Mouse (Mus musculus): Measurements from ENCODE around the gene Synpo2. TPM values are rescaled to one million over a fixed set of nuclear protein-coding genes. Genes with fewer than 3 reads are reported as not detected.

Synpo2 gene
- total RNA-seq, 1 experiment: 1.6 TPM

- no peak overlapping the region for H3K9ac ChIP-seq (ENCODE audit: insufficient read depth, low read depth, low read length, poor library complexity, severe bottlenecking)
- in situ Hi-C loops (cut with MboI; ENCODE audit: low sequenced_read_pairs in 2 of 2, unreplicated experiment in 2 of 2): no loop called here
- no peaks in the 10 kb centered on the region for H3K36me3 ChIP-seq (ENCODE audit: control insufficient read depth, insufficient read depth, low read length, poor library complexity, severe bottlenecking)
- H3K4me1 ChIP-seq (ENCODE audit: control insufficient read depth in 2 of 2, insufficient read depth in 2 of 2, low read length in 2 of 2, poor library complexity in 1 of 2): peaks cover 2 to 3% of the 10 kb centered on the region in 2 experiments; a peak in 2 of 4 replicates
- H3K4me3 ChIP-seq (ENCODE audit: insufficient read depth in 1 of 2, low read depth in 1 of 2, low read length in 2 of 2, poor library complexity in 1 of 2, severe bottlenecking in 1 of 2): no peak overlapping the region
- no peaks in the 10 kb centered on the region for H3K9me3 ChIP-seq (ENCODE audit: control insufficient read depth, insufficient read depth, low read depth, low read length)
- DNase-seq (ENCODE audit: low read depth, low spot score): no peak
- TF ChIP-seq ZNF384 (IDR thresholded peaks at IDR 0.05; ENCODE audit: low read depth, low read length): no peak
- no peak for TF ChIP-seq CHD2 (IDR thresholded peaks at IDR 0.05; ENCODE audit: low read depth, low read length)
- TF ChIP-seq ZC3H11A (IDR thresholded peaks at IDR 0.05; ENCODE audit: borderline replicate concordance, low read depth, low read length): no peak
- no peak overlapping the region for H3K27ac ChIP-seq (ENCODE audit: insufficient read depth, low read depth, low read length, poor library complexity, severe bottlenecking)
Observed at GRCm38 (mm10) chr3:123075759-123076158, 160.2 kb downstream of the Synpo2 start.

GRCm38 (mm10) chr3:123075034-123075433, 160.9 kb downstream of the Synpo2 start:
- Histone ChIP-seq H3K4me3 (ENCODE audit: insufficient read depth in 1 of 2, low read depth in 1 of 2, low read length in 2 of 2, poor library complexity in 1 of 2, severe bottlenecking in 1 of 2) (no peak overlapping the region), H3K36me3 (ENCODE audit: control insufficient read depth, insufficient read depth, low read length, poor library complexity, severe bottlenecking) (no peaks in the 10 kb centered on the region), H3K9me3 (ENCODE audit: control insufficient read depth, insufficient read depth, low read depth, low read length) (no peaks in the 10 kb centered on the region), H3K4me1 (ENCODE audit: control insufficient read depth in 2 of 2, insufficient read depth in 2 of 2, low read length in 2 of 2, poor library complexity in 1 of 2) (peaks cover 2 to 3% of the 10 kb centered on the region in 2 experiments; a peak in 2 of 4 replicates), H3K27ac (ENCODE audit: insufficient read depth, low read depth, low read length, poor library complexity, severe bottlenecking) (no peak overlapping the region), H3K9ac (ENCODE audit: insufficient read depth, low read depth, low read length, poor library complexity, severe bottlenecking) (no peak overlapping the region)
- no peak for DNase-seq (ENCODE audit: low read depth, low spot score)
- in situ Hi-C loops (cut with MboI; ENCODE audit: low sequenced_read_pairs in 2 of 2, unreplicated experiment in 2 of 2): no loop called here
- no peak for TF ChIP-seq CHD2 (IDR thresholded peaks at IDR 0.05; ENCODE audit: low read depth, low read length)

DNA sequence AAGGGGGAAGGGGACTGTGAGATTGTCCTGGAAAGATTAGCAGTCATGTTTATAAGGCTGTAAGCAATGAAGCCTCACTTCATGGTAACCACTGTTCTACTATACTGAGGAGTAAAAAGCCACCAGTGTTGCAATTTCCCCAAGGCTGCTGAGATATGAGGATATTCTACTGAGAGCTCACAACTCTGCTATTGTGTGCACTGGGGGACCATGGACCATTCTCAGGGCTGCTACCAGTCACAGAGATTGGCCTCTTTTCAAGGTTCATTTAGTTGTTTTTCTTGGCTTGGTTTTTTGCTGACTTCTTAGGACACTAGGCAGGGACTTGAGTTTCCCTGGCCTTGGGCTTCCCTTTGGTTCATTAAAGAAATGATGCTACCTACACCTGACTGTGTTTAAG, 162.6 kb downstream of the Synpo2 start:
- no peaks in the 10 kb centered on the region for H3K36me3 ChIP-seq (ENCODE audit: control insufficient read depth, insufficient read depth, low read length, poor library complexity, severe bottlenecking)
- H3K4me1 ChIP-seq (ENCODE audit: control insufficient read depth in 2 of 2, insufficient read depth in 2 of 2, low read length in 2 of 2, poor library complexity in 1 of 2): peaks cover 2 to 3% of the 10 kb centered on the region in 2 experiments; a peak in 1 of 4 replicates
- TF ChIP-seq ZC3H11A (IDR thresholded peaks at IDR 0.05; ENCODE audit: borderline replicate concordance, low read depth, low read length) (no peak), CHD2 (IDR thresholded peaks at IDR 0.05; ENCODE audit: low read depth, low read length) (no peak), MAFK (IDR thresholded peaks at IDR 0.05; ENCODE audit: insufficient read depth, low read depth, low read length) (no peak), HCFC1 (IDR thresholded peaks at IDR 0.05; ENCODE audit: borderline replicate concordance, insufficient read depth, low read length) (no peak), ZNF384 (IDR thresholded peaks at IDR 0.05; ENCODE audit: low read depth, low read length) (no peak)
- DNase-seq (ENCODE audit: low read depth, low spot score): no peak
- H3K27ac ChIP-seq (ENCODE audit: insufficient read depth, low read depth, low read length, poor library complexity, severe bottlenecking): no peak overlapping the region
- no peaks in the 10 kb centered on the region for H3K9me3 ChIP-seq (ENCODE audit: control insufficient read depth, insufficient read depth, low read depth, low read length)
- no peak overlapping the region for H3K9ac ChIP-seq (ENCODE audit: insufficient read depth, low read depth, low read length, poor library complexity, severe bottlenecking)
- no peak overlapping the region for H3K4me3 ChIP-seq (ENCODE audit: insufficient read depth in 1 of 2, low read depth in 1 of 2, low read length in 2 of 2, poor library complexity in 1 of 2, severe bottlenecking in 1 of 2)
- in situ Hi-C loops (cut with MboI; ENCODE audit: low sequenced_read_pairs in 2 of 2, unreplicated experiment in 2 of 2): no loop called here

DNA sequence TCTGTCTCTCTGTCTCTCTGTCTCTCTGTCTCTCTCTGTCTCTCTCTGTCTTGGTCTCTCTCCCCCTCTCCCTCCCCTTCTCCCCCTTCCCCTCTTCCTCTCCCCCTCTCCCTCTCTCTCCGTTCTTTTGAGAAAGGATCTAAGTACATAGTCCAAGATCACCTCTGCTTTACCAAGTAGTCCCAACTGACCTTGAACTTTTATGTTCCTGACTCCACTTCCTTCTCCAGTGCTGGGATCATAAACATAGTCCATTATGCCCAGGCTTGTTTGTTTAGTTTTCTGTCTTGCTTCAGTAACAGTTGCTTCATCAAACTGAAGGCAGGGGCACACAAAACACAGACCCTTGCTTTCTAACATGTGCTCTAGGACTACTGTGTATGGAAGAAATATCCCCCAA, 163.5 kb downstream of the Synpo2 start:
- H3K9ac ChIP-seq (ENCODE audit: insufficient read depth, low read depth, low read length, poor library complexity, severe bottlenecking): no peak overlapping the region
- no peak for TF ChIP-seq CHD2 (IDR thresholded peaks at IDR 0.05; ENCODE audit: low read depth, low read length)
- TF ChIP-seq MAFK (IDR thresholded peaks at IDR 0.05; ENCODE audit: insufficient read depth, low read depth, low read length): no peak
- peaks cover 2 to 3% of the 10 kb centered on the region in 2 experiments; a peak in 1 of 4 replicates for H3K4me1 ChIP-seq (ENCODE audit: control insufficient read depth in 2 of 2, insufficient read depth in 2 of 2, low read length in 2 of 2, poor library complexity in 1 of 2)
- H3K36me3 ChIP-seq (ENCODE audit: control insufficient read depth, insufficient read depth, low read length, poor library complexity, severe bottlenecking): no peaks in the 10 kb centered on the region
- no peak for DNase-seq (ENCODE audit: low read depth, low spot score)
- in situ Hi-C loops (cut with MboI; ENCODE audit: low sequenced_read_pairs in 2 of 2, unreplicated experiment in 2 of 2): no loop called here
- no peak overlapping the region for H3K27ac ChIP-seq (ENCODE audit: insufficient read depth, low read depth, low read length, poor library complexity, severe bottlenecking)
- H3K4me3 ChIP-seq (ENCODE audit: insufficient read depth in 1 of 2, low read depth in 1 of 2, low read length in 2 of 2, poor library complexity in 1 of 2, severe bottlenecking in 1 of 2): no peak overlapping the region
- no peaks in the 10 kb centered on the region for H3K9me3 ChIP-seq (ENCODE audit: control insufficient read depth, insufficient read depth, low read depth, low read length)

DNA sequence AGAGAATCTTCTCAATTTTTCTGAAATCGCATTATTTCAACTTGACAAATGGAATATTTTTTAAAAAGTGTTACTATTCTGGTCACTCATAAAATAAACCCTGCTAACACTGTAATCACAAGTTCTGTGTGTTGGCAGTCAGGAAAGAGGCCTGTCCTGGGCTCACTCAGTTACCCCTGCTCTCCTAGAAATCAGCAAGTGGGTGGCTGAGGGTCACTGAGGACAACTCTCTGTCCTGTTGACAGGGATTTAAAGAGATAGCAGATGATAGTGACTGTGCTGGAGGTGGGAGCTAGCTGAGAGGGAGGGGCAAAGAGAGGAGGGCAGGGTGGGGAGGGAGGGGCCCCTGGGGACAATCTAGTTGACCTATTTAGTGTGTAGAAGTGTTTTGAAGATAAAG, 165.0 kb downstream of the Synpo2 start:
- no peak for TF ChIP-seq MAFK (IDR thresholded peaks at IDR 0.05; ENCODE audit: insufficient read depth, low read depth, low read length)
- TF ChIP-seq ZNF384 (IDR thresholded peaks at IDR 0.05; ENCODE audit: low read depth, low read length): no peak
- TF ChIP-seq HCFC1 (IDR thresholded peaks at IDR 0.05; ENCODE audit: borderline replicate concordance, insufficient read depth, low read length): no peak
- no peak for TF ChIP-seq CHD2 (IDR thresholded peaks at IDR 0.05; ENCODE audit: low read depth, low read length)
- no peak for TF ChIP-seq ZC3H11A (IDR thresholded peaks at IDR 0.05; ENCODE audit: borderline replicate concordance, low read depth, low read length)
- in situ Hi-C loops (cut with MboI; ENCODE audit: low sequenced_read_pairs in 2 of 2, unreplicated experiment in 2 of 2): no loop called here
- Histone ChIP-seq H3K9ac (ENCODE audit: insufficient read depth, low read depth, low read length, poor library complexity, severe bottlenecking) (no peak overlapping the region), H3K9me3 (ENCODE audit: control insufficient read depth, insufficient read depth, low read depth, low read length) (no peaks in the 10 kb centered on the region), H3K36me3 (ENCODE audit: control insufficient read depth, insufficient read depth, low read length, poor library complexity, severe bottlenecking) (no peaks in the 10 kb centered on the region), H3K27ac (ENCODE audit: insufficient read depth, low read depth, low read length, poor library complexity, severe bottlenecking) (no peak overlapping the region), H3K4me3 (ENCODE audit: insufficient read depth in 1 of 2, low read depth in 1 of 2, low read length in 2 of 2, poor library complexity in 1 of 2, severe bottlenecking in 1 of 2) (no peak overlapping the region), H3K4me1 (ENCODE audit: control insufficient read depth in 2 of 2, insufficient read depth in 2 of 2, low read length in 2 of 2, poor library complexity in 1 of 2) (peaks cover 2 to 3% of the 10 kb centered on the region in 2 experiments; a peak in 1 of 4 replicates)
- no peak for DNase-seq (ENCODE audit: low read depth, low spot score)
